Mouse (Mus musculus) kidney, adult 8-10 months (tissue): ENCODE results near the gene Kcng4.

Experiments used
- DNase-seq, 2 experiments: peaks; one replicate each; pipeline ENCODE4 v3.0.0; 2022

Gene Kcng4

DNA sequence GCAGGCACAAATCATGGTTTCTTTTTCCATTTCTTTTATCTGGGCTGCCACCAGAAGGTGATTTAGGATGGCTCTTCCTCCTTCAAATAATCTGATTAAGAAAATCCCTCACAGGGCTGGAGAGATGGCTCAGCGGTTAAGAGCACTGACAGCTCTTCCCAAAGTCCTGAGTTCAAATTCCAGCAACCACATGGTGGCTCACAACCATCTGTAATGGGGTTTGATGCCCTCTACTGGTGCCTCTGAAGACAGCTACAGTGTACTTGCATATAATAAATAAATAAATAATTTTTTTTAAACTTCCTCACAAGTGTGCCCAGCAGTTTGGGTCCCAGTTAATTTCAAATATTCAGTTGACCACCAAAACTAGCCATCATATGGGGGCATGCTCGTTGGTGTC, 29.3 kb downstream of the Kcng4 start:
- DNase-seq = peak in 1 of 2 experiments; percentile 20

DNA sequence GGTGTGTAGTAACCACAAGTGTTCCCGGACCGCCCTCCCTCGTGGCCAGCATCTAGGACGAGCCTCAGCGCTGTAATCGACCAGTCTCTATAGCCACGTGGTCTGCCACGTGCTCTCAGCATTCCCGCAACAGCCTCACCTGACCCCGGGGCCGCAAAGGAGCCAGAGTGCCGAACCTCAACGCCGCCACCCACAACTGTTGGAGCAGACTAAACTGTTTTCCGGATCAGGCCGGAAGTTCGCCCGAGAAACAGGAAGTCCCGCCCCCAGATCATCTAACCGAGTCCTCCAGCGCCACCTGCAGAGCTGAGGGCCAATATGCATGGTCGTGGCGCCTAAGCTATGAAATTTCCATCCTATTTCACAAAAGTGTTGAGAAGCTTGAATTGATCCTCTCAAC, 30.5 kb downstream of the Kcng4 start, which contains the start of gene Taf1c:
Gene Taf1c (minus strand): TSS at position 227 of the 400 bp plus-strand sequence.
- peak; percentile 94 to 96 for DNase-seq

DNA sequence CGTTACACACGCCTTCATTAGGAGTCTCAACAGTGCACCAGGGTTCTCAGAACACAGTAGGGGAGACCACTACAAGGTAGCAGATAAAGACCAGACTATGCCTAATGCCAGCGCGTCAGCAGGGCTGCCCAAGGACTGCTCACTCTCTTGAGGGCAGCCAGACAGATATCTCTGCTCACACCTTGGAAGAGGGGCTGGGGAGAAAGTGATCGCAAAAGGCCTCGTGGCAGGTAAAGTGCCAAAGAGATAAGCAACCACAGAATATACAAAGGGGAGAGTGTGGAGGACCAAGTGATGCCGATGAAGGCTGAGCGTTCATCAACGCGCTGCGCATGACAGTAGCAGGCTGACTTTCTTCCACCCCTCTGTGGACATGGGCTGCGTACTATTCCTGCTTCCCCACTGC, 31.1 kb downstream of the Kcng4 start:
- DNase-seq = no peak

GRCm38 (mm10) chr8:119603771-119604170, 31.7 kb downstream of the Kcng4 start:
- no peak for DNase-seq

GRCm38 (mm10) chr8:119591456-119591855, 44.0 kb downstream of the Kcng4 start:
- DNase-seq = peak; percentile 56 to 65

DNA sequence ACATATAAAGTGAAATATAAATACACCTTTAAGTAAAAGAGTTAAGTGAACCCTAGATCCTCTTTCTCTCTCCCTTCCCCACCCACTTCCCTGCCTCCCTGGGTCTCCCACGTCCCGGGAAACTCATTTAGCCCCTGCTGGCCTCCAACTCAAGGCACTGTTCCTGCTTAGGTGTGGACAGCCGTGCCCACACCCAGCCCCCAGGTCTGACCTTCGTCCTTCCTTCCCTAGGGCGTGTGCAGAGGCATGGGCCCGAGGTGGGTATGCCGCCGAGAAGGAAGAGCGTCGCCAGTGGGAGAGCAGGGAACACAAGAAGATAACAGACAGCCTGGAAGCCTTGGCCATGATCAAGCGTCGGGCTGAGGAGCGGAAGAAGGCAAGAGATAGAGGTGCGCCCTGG, 45.1 kb downstream of the Kcng4 start:
- no peak for DNase-seq

DNA sequence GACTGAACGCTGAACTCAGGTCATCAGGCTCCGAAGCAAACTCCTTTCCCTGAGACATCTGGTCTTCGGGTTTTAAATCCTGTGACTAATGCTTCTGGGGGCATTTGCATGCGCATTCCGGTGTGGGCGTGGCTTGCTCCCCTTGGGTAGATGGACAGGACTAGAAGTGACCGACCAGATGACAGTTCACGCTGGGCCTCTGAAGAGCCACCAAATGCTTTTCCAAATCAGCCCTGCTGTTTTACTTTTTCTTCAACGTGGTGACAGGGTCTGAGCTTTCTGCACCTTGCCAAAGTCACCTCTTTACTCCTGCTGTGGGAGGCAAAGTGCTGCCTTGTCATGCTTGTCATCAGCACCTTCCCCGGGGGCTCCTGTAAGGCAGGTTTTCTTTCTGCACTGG, 46.6 kb downstream of the Kcng4 start:
- no peak for DNase-seq

- no peak for DNase-seq
Measured at GRCm38 (mm10) chr8:119588321-119588720, 47.2 kb downstream of the Kcng4 start.

DNA sequence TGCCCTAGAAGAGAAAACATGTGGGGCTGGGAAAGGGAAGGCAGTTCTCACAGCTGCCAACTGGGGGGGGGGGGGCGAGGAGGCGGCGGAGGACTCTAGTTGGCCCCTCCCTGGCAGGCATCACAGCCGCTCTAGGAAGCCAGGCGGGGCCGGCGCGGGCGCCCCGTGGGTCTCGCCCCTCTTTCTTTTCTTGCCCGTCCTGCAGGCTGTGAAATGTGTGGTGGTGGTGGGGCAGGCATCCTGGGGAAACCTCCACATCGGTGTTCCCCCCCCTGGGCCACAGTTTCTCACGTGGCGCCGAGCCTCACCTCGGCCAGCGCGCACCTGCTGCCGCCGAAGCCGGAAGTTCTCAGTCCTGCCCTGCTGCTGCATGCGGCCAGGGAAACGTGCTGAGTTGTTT, 49.6 kb downstream of the Kcng4 start:
- DNase-seq = no peak

DNA sequence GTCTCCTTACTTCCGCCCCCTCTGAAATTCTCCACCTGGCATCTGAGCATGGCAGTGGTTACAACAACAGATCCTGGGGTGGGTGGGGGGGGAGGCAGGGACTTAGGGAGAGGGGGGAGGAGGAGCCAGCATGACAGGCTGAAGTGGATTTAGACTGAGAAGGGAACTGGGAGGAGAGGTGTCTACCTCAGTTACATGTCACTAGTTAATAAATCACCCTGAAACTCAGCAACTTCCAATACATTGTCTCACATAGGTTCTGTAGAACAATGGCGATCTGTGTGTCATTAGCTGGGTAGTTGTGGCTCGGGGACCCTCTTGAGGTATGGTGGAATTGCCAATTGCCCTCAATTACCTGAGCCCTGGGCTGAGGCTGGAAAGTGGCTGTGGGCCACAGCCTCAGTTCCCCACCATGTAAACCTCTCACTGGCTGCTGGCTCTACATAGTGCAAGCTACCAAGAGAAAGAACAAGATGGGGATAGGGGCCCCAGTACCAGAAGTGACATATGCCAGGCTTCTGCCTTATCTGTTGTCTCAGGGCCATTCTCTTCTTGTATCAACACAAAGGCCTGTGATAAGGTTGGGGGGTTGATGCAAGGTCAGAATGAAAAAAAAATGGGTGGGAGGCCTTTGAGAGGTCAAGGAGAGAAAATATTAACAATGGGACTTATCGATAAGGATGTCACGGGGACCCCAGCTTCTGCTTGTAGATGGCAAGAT, 54.9 kb downstream of the Kcng4 start:
- DNase-seq = no peak

GRCm38 (mm10) chr8:119579096-119579495, 56.4 kb downstream of the Kcng4 start:
- DNase-seq = no peak

DNA sequence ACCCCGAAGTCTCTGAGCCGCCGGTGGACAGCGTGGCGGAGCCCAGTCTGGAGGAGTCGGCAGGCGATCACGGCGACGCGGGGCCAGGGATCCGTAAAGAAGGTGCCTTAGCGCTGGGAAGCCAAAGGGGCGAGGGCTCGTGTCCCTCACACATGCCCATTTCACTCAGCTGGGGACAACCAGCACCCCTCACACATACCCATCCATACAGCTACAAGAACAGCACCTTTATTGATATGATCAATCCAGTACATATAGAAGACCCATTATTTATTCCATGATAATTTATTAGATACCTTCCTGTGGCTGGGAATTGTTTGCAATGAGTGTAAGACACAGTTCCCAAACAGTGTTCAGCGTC, 60.1 kb downstream of the Kcng4 start:
- DNase-seq = no peak

GRCm38 (mm10) chr8:119574437-119575365, 60.8 kb downstream of the Kcng4 start, which contains the start of the genes Hsdl1 and Dnaaf1:
Hsdl1 (minus strand) TSS chr8:119575183.
Dnaaf1 (plus strand) TSS chr8:119575235.
- peak; percentile 94 to 97 for DNase-seq
